Mouse (Mus musculus): ENCODE results near the gene Tmem273. TPM values are rescaled to one million over a fixed set of nuclear protein-coding genes. Genes with fewer than 3 reads are reported as not detected.
A peak's percentile ranks its signal among the peaks of the same experiment; 100 is the strongest.

Tmem273 gene
- polyA plus RNA-seq, 1 experiment, result not detected

GRCm38 (mm10) chr14:32856681-32857328 is 71.0 kb downstream of the Tmem273 start, which contains the start of gene Vstm4:
Gene Vstm4, plus strand, starts transcription at chr14:32856756.
- Histone ChIP-seq H3K36me3 (ENCODE audit: control insufficient read depth, insufficient read depth, low read length) (no peaks in the 10 kb centered on the region), H3K27me3 (ENCODE audit: control insufficient read depth, insufficient read depth, low read length) (no peaks in the 10 kb centered on the region; the same call in 1 of the 2 replicates), H3K27ac (ENCODE audit: control insufficient read depth, insufficient read depth, low read depth, low read length) (peak within 1 kb of the TSS; percentile 51), H3K4me1 (ENCODE audit: control insufficient read depth, insufficient read depth, low read length) (peaks cover 23% of the 10 kb centered on the region), H3K4me3 (ENCODE audit: control insufficient read depth, low read depth, low read length) (peak within 1 kb of the TSS; percentile 74)
- TF ChIP-seq CTCF (IDR thresholded peaks at IDR 0.05; ENCODE audit: control insufficient read depth, insufficient read depth, insufficient replicate concordance, low read depth, low read length) (no peak), POLR2A (IDR thresholded peaks at IDR 0.05; ENCODE audit: control insufficient read depth, low read depth, low read length) (no peak)

GRCm38 (mm10) chr14:32858361-32858760 is 72.6 kb downstream of the Tmem273 start:
- Histone ChIP-seq H3K4me1 (ENCODE audit: control insufficient read depth, insufficient read depth, low read length) (peaks cover 23% of the 10 kb centered on the region), H3K27ac (ENCODE audit: control insufficient read depth, insufficient read depth, low read depth, low read length) (no peak overlapping the region), H3K36me3 (ENCODE audit: control insufficient read depth, insufficient read depth, low read length) (no peaks in the 10 kb centered on the region), H3K4me3 (ENCODE audit: control insufficient read depth, low read depth, low read length) (no peak overlapping the region), H3K27me3 (ENCODE audit: control insufficient read depth, insufficient read depth, low read length) (no peaks in the 10 kb centered on the region; the same call in 1 of the 2 replicates)
- TF ChIP-seq CTCF (IDR thresholded peaks at IDR 0.05; ENCODE audit: control insufficient read depth, insufficient read depth, insufficient replicate concordance, low read depth, low read length) (no peak), POLR2A (IDR thresholded peaks at IDR 0.05; ENCODE audit: control insufficient read depth, low read depth, low read length) (no peak)

GRCm38 (mm10) chr14:32858941-32859510 is 73.3 kb downstream of the Tmem273 start:
- TF ChIP-seq CTCF (IDR thresholded peaks at IDR 0.05; ENCODE audit: control insufficient read depth, insufficient read depth, insufficient replicate concordance, low read depth, low read length), result no peak
- Histone ChIP-seq H3K4me1 (ENCODE audit: control insufficient read depth, insufficient read depth, low read length) (peaks cover 23% of the 10 kb centered on the region), H3K36me3 (ENCODE audit: control insufficient read depth, insufficient read depth, low read length) (no peaks in the 10 kb centered on the region), H3K27ac (ENCODE audit: control insufficient read depth, insufficient read depth, low read depth, low read length) (no peak overlapping the region), H3K4me3 (ENCODE audit: control insufficient read depth, low read depth, low read length) (no peak overlapping the region), H3K27me3 (ENCODE audit: control insufficient read depth, insufficient read depth, low read length) (no peaks in the 10 kb centered on the region; the same call in 1 of the 2 replicates)

- peak overlapping the region; percentile 49 for H3K27ac ChIP-seq (ENCODE audit: control insufficient read depth, insufficient read depth, low read depth, low read length)
- H3K4me3 ChIP-seq (ENCODE audit: control insufficient read depth, low read depth, low read length), result no peak overlapping the region
- TF ChIP-seq POLR2A (IDR thresholded peaks at IDR 0.05; ENCODE audit: control insufficient read depth, low read depth, low read length) (no peak; the same call in 1 of the 2 replicates), CTCF (IDR thresholded peaks at IDR 0.05; ENCODE audit: control insufficient read depth, insufficient read depth, insufficient replicate concordance, low read depth, low read length) (no peak)
- H3K4me1 ChIP-seq (ENCODE audit: control insufficient read depth, insufficient read depth, low read length), result peaks cover 23% of the 10 kb centered on the region
- no peaks in the 10 kb centered on the region; the same call in 1 of the 2 replicates for H3K27me3 ChIP-seq (ENCODE audit: control insufficient read depth, insufficient read depth, low read length)
- no peaks in the 10 kb centered on the region for H3K36me3 ChIP-seq (ENCODE audit: control insufficient read depth, insufficient read depth, low read length)
Measured at GRCm38 (mm10) chr14:32859831-32860569, 74.2 kb downstream of the Tmem273 start.

- Histone ChIP-seq H3K4me1 (ENCODE audit: control insufficient read depth, insufficient read depth, low read length) (peaks cover 22% of the 10 kb centered on the region), H3K36me3 (ENCODE audit: control insufficient read depth, insufficient read depth, low read length) (no peaks in the 10 kb centered on the region), H3K4me3 (ENCODE audit: control insufficient read depth, low read depth, low read length) (no peak overlapping the region), H3K27ac (ENCODE audit: control insufficient read depth, insufficient read depth, low read depth, low read length) (no peak overlapping the region), H3K27me3 (ENCODE audit: control insufficient read depth, insufficient read depth, low read length) (no peaks in the 10 kb centered on the region; the same call in 1 of the 2 replicates)
- no peak for TF ChIP-seq CTCF (IDR thresholded peaks at IDR 0.05; ENCODE audit: control insufficient read depth, insufficient read depth, insufficient replicate concordance, low read depth, low read length)
Measured at GRCm38 (mm10) chr14:32861149-32861581, 75.4 kb downstream of the Tmem273 start.

- Histone ChIP-seq H3K4me1 (ENCODE audit: control insufficient read depth, insufficient read depth, low read length) (peaks cover 17% of the 10 kb centered on the region), H3K4me3 (ENCODE audit: control insufficient read depth, low read depth, low read length) (no peak overlapping the region), H3K27me3 (ENCODE audit: control insufficient read depth, insufficient read depth, low read length) (no peaks in the 10 kb centered on the region; the same call in 1 of the 2 replicates), H3K36me3 (ENCODE audit: control insufficient read depth, insufficient read depth, low read length) (no peaks in the 10 kb centered on the region), H3K27ac (ENCODE audit: control insufficient read depth, insufficient read depth, low read depth, low read length) (no peak overlapping the region)
- TF ChIP-seq POLR2A (IDR thresholded peaks at IDR 0.05; ENCODE audit: control insufficient read depth, low read depth, low read length) (no peak), CTCF (IDR thresholded peaks at IDR 0.05; ENCODE audit: control insufficient read depth, insufficient read depth, insufficient replicate concordance, low read depth, low read length) (no peak)
Measured at GRCm38 (mm10) chr14:32861656-32862055, 75.9 kb downstream of the Tmem273 start.

- no peak overlapping the region for H3K27ac ChIP-seq (ENCODE audit: control insufficient read depth, insufficient read depth, low read depth, low read length)
- no peaks in the 10 kb centered on the region for H3K27me3 ChIP-seq (ENCODE audit: control insufficient read depth, insufficient read depth, low read length)
- TF ChIP-seq CTCF (IDR thresholded peaks at IDR 0.05; ENCODE audit: control insufficient read depth, insufficient read depth, insufficient replicate concordance, low read depth, low read length), result no peak
- TF ChIP-seq POLR2A (IDR thresholded peaks at IDR 0.05; ENCODE audit: control insufficient read depth, low read depth, low read length), result no peak
- no peak overlapping the region for H3K4me3 ChIP-seq (ENCODE audit: control insufficient read depth, low read depth, low read length)
- peaks cover 7% of the 10 kb centered on the region; the same call in 1 of the 2 replicates for H3K4me1 ChIP-seq (ENCODE audit: control insufficient read depth, insufficient read depth, low read length)
- H3K36me3 ChIP-seq (ENCODE audit: control insufficient read depth, insufficient read depth, low read length), result no peaks in the 10 kb centered on the region
Measured at GRCm38 (mm10) chr14:32865331-32865730, 79.6 kb downstream of the Tmem273 start.

Other genes with a start within 250 kb of the Tmem273 start
- gene Prrxl1, start 186.6 kb upstream of the Tmem273 start, polyA plus RNA-seq (2012; rRNA removed), result not detected in 2 replicates
- gene 3425401B19Rik, start 100.7 kb upstream of the Tmem273 start, polyA plus RNA-seq (2012; rRNA removed), result 0.04 and 0.07 TPM in 2 replicates
- 211 and 224 TPM in 2 replicates for gene Fam170b, start 48.0 kb downstream of the Tmem273 start, polyA plus RNA-seq (2012; rRNA removed)
- 4.5 and 5.9 TPM in 2 replicates for gene Vstm4, start 70.8 kb downstream of the Tmem273 start, polyA plus RNA-seq (2012; rRNA removed)
- gene Lrrc18, start 205.4 kb downstream of the Tmem273 start, polyA plus RNA-seq (2012; rRNA removed), result 782 and 878 TPM in 2 replicates